Mouse (Mus musculus) liver, adult 2 months (tissue): Measurements from ENCODE around the gene Hes7. TPM values are rescaled to one million over a fixed set of nuclear protein-coding genes. Genes with fewer than 3 reads are reported as not detected.
A peak's percentile ranks its signal among the peaks of the same experiment; 100 is the strongest.

Experiments
- DNase-seq: peaks from one replicate; pipeline ENCODE4 v3.0.0-alpha.2; 2011; ENCODE audit warnings: low read depth, low spot score; ENCODE audit errors: extremely low read depth
- H3K27ac ChIP-seq: fragments of 200-500 bp; replicated peaks from 2 replicates; pipeline ENCODE4 v1.5.1; 2012; ENCODE audit warnings: low read depth, mild to moderate bottlenecking, control low read depth, inconsistent platforms, low read length; ENCODE audit not compliant: insufficient read depth
- H3K27me3 ChIP-seq: fragments of 200-500 bp; 2 replicates; pipeline ENCODE4 v1.6.1; 2012; ENCODE audit warnings: mild to moderate bottlenecking, moderate library complexity, low read length, inconsistent platforms; ENCODE audit not compliant: control insufficient read depth, insufficient read depth
- H3K36me3 ChIP-seq: fragments of 200-500 bp; 2 replicates; pipeline ENCODE4 v1.6.1; 2012; ENCODE audit warnings: low read length, inconsistent platforms; ENCODE audit not compliant: control insufficient read depth, insufficient read depth
- H3K4me1 ChIP-seq: fragments of 200-500 bp; 2 replicates; pipeline ENCODE4 v1.6.1; 2011; ENCODE audit warnings: low read length; ENCODE audit not compliant: control insufficient read depth, insufficient read depth
- H3K4me3 ChIP-seq: fragments of 200-500 bp; 2 replicates; pipeline ENCODE4 v1.5.1; 2011; ENCODE audit warnings: low read depth, mild to moderate bottlenecking, control low read depth, low read length, moderate library complexity; ENCODE audit not compliant: insufficient read depth
- H3K79me2 ChIP-seq: fragments of 200-500 bp; 2 replicates; pipeline ENCODE4 v1.6.1; 2012; ENCODE audit warnings: inconsistent platforms, mild to moderate bottlenecking, low read length, moderate library complexity; ENCODE audit not compliant: control insufficient read depth, insufficient read depth
- H3K9ac ChIP-seq: fragments of 200-500 bp; 2 replicates; pipeline ENCODE4 v1.6.1; 2012; ENCODE audit warnings: low read depth, mild to moderate bottlenecking, control low read depth, inconsistent platforms, low read length
- CTCF ChIP-seq: fragments of 200-500 bp; IDR thresholded peaks from 2 replicates; pipeline ENCODE4 v1.5.1; 2011; ENCODE audit warnings: low read depth, low read length, control low read depth
- POLR2A ChIP-seq: fragments of 200-500 bp; IDR thresholded peaks from 2 replicates; pipeline ENCODE4 v1.6.1; 2011; ENCODE audit warnings: low read length, control low read depth; ENCODE audit not compliant: insufficient read depth; ENCODE audit errors: extremely low read depth
- WGBS: fragments of 180-500 bp; shearing (Covaris S2); methylation state at CpG from one replicate; pipeline ENCODE4 v1.1.7; 2018; 5-methylcytosine and 5-hydroxymethylcytosine counted together
- polyA plus RNA-seq: library from polyadenylated mRNA; depleted of rRNA; stranded (reverse); fragments of >200 nt; gene quantifications from 2 replicates; pipeline ENCODE4 v1.2.3, GENCODE M21; 2012; rRNA removed
- total RNA-seq: library from RNA; depleted of rRNA; stranded (reverse); fragments of >200 nt; gene quantifications from 2 replicates; pipeline ENCODE4 v1.2.3, GENCODE M21; 2014; rRNA removed

Hes7 gene
- total and polyA plus RNA-seq, 2 experiments, result 0.05 TPM; not detected in 1

- H3K4me1 ChIP-seq, result no peaks in the 10 kb centered on the region
- peaks cover 3% of the 10 kb centered on the region; the same call in 1 of the 2 replicates for H3K27me3 ChIP-seq
- no peak overlapping the region for H3K9ac ChIP-seq
- H3K27ac ChIP-seq, result no peak overlapping the region
- WGBS, result 31% methylated on average over 1 of the region's 1 CpGs
- H3K79me2 ChIP-seq, result no peaks in the 10 kb centered on the region
- no peak overlapping the region for H3K4me3 ChIP-seq
- TF ChIP-seq POLR2A, result no peak
- no peak for TF ChIP-seq CTCF
- no peak for DNase-seq
- no peaks in the 10 kb centered on the region for H3K36me3 ChIP-seq
Measured at GRCm38 (mm10) chr11:69155351-69155750, 35.1 kb downstream of the Hes7 start.

- no peak for TF ChIP-seq POLR2A
- TF ChIP-seq CTCF, result no peak
- no peaks in the 10 kb centered on the region for H3K36me3 ChIP-seq
- 8% methylated on average over 18 of the region's 18 CpGs for WGBS
- H3K27me3 ChIP-seq, result peaks cover 3% of the 10 kb centered on the region; the same call in 1 of the 2 replicates
- H3K9ac ChIP-seq, result no peak within 1 kb of the TSS
- no peaks in the 10 kb centered on the region for H3K4me1 ChIP-seq
- no peaks in the 10 kb centered on the region for H3K79me2 ChIP-seq
- DNase-seq, result no peak
- H3K27ac ChIP-seq, result no peak within 1 kb of the TSS
- H3K4me3 ChIP-seq, result no peak within 1 kb of the TSS
Measured at GRCm38 (mm10) chr11:69156800-69157199, 36.6 kb downstream of the Hes7 start, which contains the start of gene Alox12b. Alox12b (plus strand) TSS chr11:69156989.

- no peak for DNase-seq
- H3K79me2 ChIP-seq, result no peaks in the 10 kb centered on the region
- TF ChIP-seq POLR2A (no peak), CTCF (no peak)
- H3K4me3 ChIP-seq, result no peak overlapping the region
- no peak overlapping the region for H3K9ac ChIP-seq
- H3K27me3 ChIP-seq, result no peaks in the 10 kb centered on the region
- no peaks in the 10 kb centered on the region for H3K4me1 ChIP-seq
- 86% methylated on average over 12 of the region's 12 CpGs for whole genome bisulfite sequencing
- H3K27ac ChIP-seq, result no peak overlapping the region
- H3K36me3 ChIP-seq, result no peaks in the 10 kb centered on the region
Measured at GRCm38 (mm10) chr11:69169313-69169712, 49.1 kb downstream of the Hes7 start.

- Histone ChIP-seq H3K4me3 (no peak overlapping the region), H3K27me3 (no peaks in the 10 kb centered on the region), H3K9ac (no peak overlapping the region), H3K4me1 (no peaks in the 10 kb centered on the region), H3K27ac (no peak overlapping the region), H3K36me3 (no peaks in the 10 kb centered on the region), H3K79me2 (no peaks in the 10 kb centered on the region)
- TF ChIP-seq CTCF (peak; percentile 90), POLR2A (no peak)
- 36% methylated on average over 7 of the region's 7 CpGs for WGBS
- peak; percentile 3 for DNase-seq
Measured at GRCm38 (mm10) chr11:69171626-69172025, 51.4 kb downstream of the Hes7 start.

- Histone ChIP-seq H3K27me3 (no peaks in the 10 kb centered on the region), H3K27ac (no peak overlapping the region), H3K4me1 (no peaks in the 10 kb centered on the region), H3K79me2 (no peaks in the 10 kb centered on the region), H3K36me3 (no peaks in the 10 kb centered on the region), H3K4me3 (no peak overlapping the region), H3K9ac (no peak overlapping the region)
- no peak for DNase-seq
- TF ChIP-seq CTCF (no peak), POLR2A (no peak)
- WGBS, result 92% methylated on average over 2 of the region's 2 CpGs
Measured at GRCm38 (mm10) chr11:69172606-69173005, 52.4 kb downstream of the Hes7 start.

Other genes with a start within 250 kb of the Hes7 start
- 41.3 and 45.8 TPM in 2 replicates for gene Ndel1, start 248.5 kb upstream of the Hes7 start, total RNA-seq
- gene Ndel1, start 248.5 kb upstream of the Hes7 start, polyA plus RNA-seq, result 27.5 and 33.8 TPM in 2 replicates
- gene Rnf222, start 231.9 kb upstream of the Hes7 start, total RNA-seq, result under 0.01 and 0.07 TPM in 2 replicates
- 0.11 TPM in 1 of 2 replicates, not detected in the other for gene Rnf222, start 231.9 kb upstream of the Hes7 start, polyA plus RNA-seq
- gene Rpl26, start 218.8 kb upstream of the Hes7 start, total RNA-seq, result 1,005 and 1,133 TPM in 2 replicates
- gene Rpl26, start 218.8 kb upstream of the Hes7 start, polyA plus RNA-seq, result 292 and 293 TPM in 2 replicates
- not detected in 2 replicates for gene Odf4, start 193.3 kb upstream of the Hes7 start, total RNA-seq
- gene Odf4, start 193.3 kb upstream of the Hes7 start, polyA plus RNA-seq, result not detected in 2 replicates
- gene Arhgef15, start 162.9 kb upstream of the Hes7 start, total RNA-seq, result 2.4 and 3.2 TPM in 2 replicates
- gene Arhgef15, start 162.9 kb upstream of the Hes7 start, polyA plus RNA-seq, result 11.7 and 14.8 TPM in 2 replicates
- 0.28 and 0.81 TPM in 2 replicates for gene Slc25a35, start 152.3 kb upstream of the Hes7 start, total RNA-seq
- gene Slc25a35, start 152.3 kb upstream of the Hes7 start, polyA plus RNA-seq, result 2.4 and 2.5 TPM in 2 replicates
- 3.1 and 6.8 TPM in 2 replicates for gene Rangrf, start 145.2 kb upstream of the Hes7 start, total RNA-seq
- 5.5 and 6.1 TPM in 2 replicates for gene Rangrf, start 145.2 kb upstream of the Hes7 start, polyA plus RNA-seq
- 7.0 and 9.4 TPM in 2 replicates for gene Pfas, start 111.9 kb upstream of the Hes7 start, total RNA-seq
- gene Pfas, start 111.9 kb upstream of the Hes7 start, polyA plus RNA-seq, result 4.9 and 5.0 TPM in 2 replicates
- gene Ctc1, start 104.5 kb upstream of the Hes7 start, total RNA-seq, result 2.6 and 5.0 TPM in 2 replicates
- 8.1 and 12.5 TPM in 2 replicates for gene Ctc1, start 104.5 kb upstream of the Hes7 start, polyA plus RNA-seq
- gene Aurkb, start 74.8 kb upstream of the Hes7 start, total RNA-seq, result 0.37 and 1.2 TPM in 2 replicates
- gene Aurkb, start 74.8 kb upstream of the Hes7 start, polyA plus RNA-seq, result 0.34 and 0.66 TPM in 2 replicates
- 6.1 and 6.5 TPM in 2 replicates for gene Borcs6, start 60.7 kb upstream of the Hes7 start, total RNA-seq
- 10.5 and 11.2 TPM in 2 replicates for gene Borcs6, start 60.7 kb upstream of the Hes7 start, polyA plus RNA-seq
- gene Tmem107, start 49.6 kb upstream of the Hes7 start, total RNA-seq, result 1.8 and 2.2 TPM in 2 replicates
- gene Tmem107, start 49.6 kb upstream of the Hes7 start, polyA plus RNA-seq, result 3.3 and 4.7 TPM in 2 replicates
- gene Vamp2, start 31.9 kb upstream of the Hes7 start, total RNA-seq, result 5.2 and 6.4 TPM in 2 replicates
- gene Vamp2, start 31.9 kb upstream of the Hes7 start, polyA plus RNA-seq, result 21.7 and 36.9 TPM in 2 replicates
- 8.0 and 9.0 TPM in 2 replicates for gene Per1, start 25.2 kb upstream of the Hes7 start, total RNA-seq
- 4.6 and 6.9 TPM in 2 replicates for gene Per1, start 25.2 kb upstream of the Hes7 start, polyA plus RNA-seq
- gene 9130213A22Rik, start 2.2 kb downstream of the Hes7 start, total RNA-seq, result 0.13 TPM in 1 of 2 replicates, not detected in the other
- gene 9130213A22Rik, start 2.2 kb downstream of the Hes7 start, polyA plus RNA-seq, result 0.05 and 0.10 TPM in 2 replicates
- not detected in 2 replicates for gene Aloxe3, start 5.5 kb downstream of the Hes7 start, total RNA-seq
- gene Aloxe3, start 5.5 kb downstream of the Hes7 start, polyA plus RNA-seq, result 0.09 TPM in 1 of 2 replicates, not detected in the other
- gene Alox12b, start 36.6 kb downstream of the Hes7 start, total RNA-seq, result not detected in 2 replicates
- not detected in 2 replicates for gene Alox12b, start 36.6 kb downstream of the Hes7 start, polyA plus RNA-seq
- not detected in 2 replicates for gene Alox8, start 77.4 kb downstream of the Hes7 start, total RNA-seq
- not detected in 2 replicates for gene Alox8, start 77.4 kb downstream of the Hes7 start, polyA plus RNA-seq
- not detected in 2 replicates for gene Gucy2e, start 116.6 kb downstream of the Hes7 start, total RNA-seq
- not detected in 2 replicates for gene Gucy2e, start 116.6 kb downstream of the Hes7 start, polyA plus RNA-seq
- 2.5 and 3.0 TPM in 2 replicates for gene Cntrob, start 203.4 kb downstream of the Hes7 start, total RNA-seq
- 3.0 and 3.9 TPM in 2 replicates for gene Cntrob, start 203.4 kb downstream of the Hes7 start, polyA plus RNA-seq
- 37.5 and 40.9 TPM in 2 replicates for gene Trappc1, start 203.6 kb downstream of the Hes7 start, total RNA-seq
- 35.1 and 38.3 TPM in 2 replicates for gene Trappc1, start 203.6 kb downstream of the Hes7 start, polyA plus RNA-seq
- 0.13 and 0.28 TPM in 2 replicates for gene Kcnab3, start 205.9 kb downstream of the Hes7 start, total RNA-seq
- 0.50 and 0.84 TPM in 2 replicates for gene Kcnab3, start 205.9 kb downstream of the Hes7 start, polyA plus RNA-seq
- gene Rnf227, start 220.1 kb downstream of the Hes7 start, total RNA-seq, result 0.55 and 0.67 TPM in 2 replicates
- gene Rnf227, start 220.1 kb downstream of the Hes7 start, polyA plus RNA-seq, result 0.35 and 0.41 TPM in 2 replicates
- 45.2 and 57.5 TPM in 2 replicates for gene Chd3, start 249.0 kb downstream of the Hes7 start, total RNA-seq
- gene Chd3, start 249.0 kb downstream of the Hes7 start, polyA plus RNA-seq, result 55.2 and 80.2 TPM in 2 replicates